Mouse (Mus musculus) stomach, embryonic 16.5 days (tissue): ENCODE data around the gene Tmem138. TPM values are rescaled to one million over a fixed set of nuclear protein-coding genes. Genes with fewer than 3 reads are reported as not detected.
A peak's percentile ranks its signal among the peaks of the same experiment; 100 is the strongest.

Experiments
- ATAC-seq: fragments of 200-750 bp; cut with Nextera tagmentation; 2 replicates; pipeline ENCODE4 v1.8.0; 2017; ENCODE audit warnings: moderate number of reproducible peaks, moderate TSS enrichment; ENCODE audit not compliant: insufficient read depth, low FRiP score
- H3K27ac ChIP-seq: fragments of 300-500 bp; sonication (generic); 2 replicates; pipeline ENCODE4 v1.5.1; 2014; ENCODE audit warnings: low read length
- H3K27me3 ChIP-seq: fragments of 300-500 bp; sonication (generic); 2 replicates; pipeline ENCODE4 v1.6.1; 2014; ENCODE audit warnings: low read length, control low read depth, mixed read lengths; ENCODE audit not compliant: control insufficient read depth, insufficient read depth
- H3K36me3 ChIP-seq: fragments of 300-500 bp; sonication (generic); 2 replicates; pipeline ENCODE4 v1.6.1; 2014; ENCODE audit warnings: low read length; ENCODE audit not compliant: control insufficient read depth, insufficient read depth
- H3K4me1 ChIP-seq: fragments of 300-500 bp; sonication (generic); 2 replicates; pipeline ENCODE4 v1.6.1; 2014; ENCODE audit warnings: low read length, control low read depth, mixed read lengths; ENCODE audit not compliant: control insufficient read depth, insufficient read depth
- H3K4me2 ChIP-seq: fragments of 300-500 bp; sonication (generic); 2 replicates; pipeline ENCODE4 v1.6.1; 2014; ENCODE audit warnings: low read depth, low read length, mixed read lengths
- H3K4me3 ChIP-seq: fragments of 300-500 bp; sonication (generic); replicated peaks from 2 replicates; pipeline ENCODE4 v1.5.1; 2014; ENCODE audit warnings: mild to moderate bottlenecking, low read length
- H3K9ac ChIP-seq: fragments of 300-500 bp; sonication (generic); 2 replicates; pipeline ENCODE4 v1.6.1; 2014; ENCODE audit warnings: low read length
- H3K9me3 ChIP-seq: fragments of 300-500 bp; sonication (generic); replicated peaks from 2 replicates; pipeline ENCODE4 v1.6.1; 2016; ENCODE audit warnings: low read length, control low read depth; ENCODE audit not compliant: control insufficient read depth
- WGBS: fragments of 180-500 bp; shearing (Covaris S2); extraction: QIAGEN DNeasy Blood & Tissue Kit; methylation state at CpG from one replicate; pipeline ENCODE4 v1.1.7; 2014; 5-methylcytosine and 5-hydroxymethylcytosine counted together
- polyA plus RNA-seq: library from polyadenylated mRNA; unstranded; fragments of >200 nt; fragmentation: Nextera tagmentation; extraction: Ambion mirVana; gene quantifications from 2 replicates; pipeline ENCODE4 v1.2.1, GENCODE M21; 2015

Tmem138 gene
- polyA plus RNA-seq, 1 experiment from 2014 or later, result 24.6 TPM

DNA sequence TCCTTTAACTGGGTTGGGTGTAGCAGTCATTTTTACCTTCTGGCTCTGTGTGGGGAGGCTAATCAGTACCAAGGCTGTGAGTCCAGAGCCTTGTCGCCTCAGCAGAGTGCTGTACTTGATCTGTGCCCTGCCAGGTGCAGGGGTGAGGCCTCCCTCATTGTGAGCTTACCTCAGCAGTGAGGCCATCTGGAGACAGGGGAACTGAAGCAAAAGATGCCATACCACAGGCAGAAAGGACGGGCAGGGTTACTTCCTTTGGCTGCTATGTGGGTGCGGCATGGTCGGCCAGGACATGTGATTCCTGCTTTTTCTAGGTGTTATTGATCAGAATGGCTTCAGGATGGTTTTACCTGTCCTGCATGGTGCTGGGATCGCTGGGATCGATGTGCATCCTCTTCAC lies 4.8 kb upstream of the Tmem138 start:
- Histone ChIP-seq H3K27ac (no peak overlapping the region), H3K4me1 (peaks cover 7% of the 10 kb centered on the region; the same call in 1 of the 2 replicates), H3K36me3 (no peaks in the 10 kb centered on the region), H3K4me2 (no peak overlapping the region), H3K9me3 (no peaks in the 10 kb centered on the region), H3K27me3 (no peaks in the 10 kb centered on the region), H3K9ac (no peak overlapping the region), H3K4me3 (no peak overlapping the region)
- WGBS, result 86% methylated on average over 6 of the region's 6 CpGs
- no peak for ATAC-seq

- WGBS, result 79% methylated on average over 3 of the region's 3 CpGs
- Histone ChIP-seq H3K9me3 (no peaks in the 10 kb centered on the region), H3K36me3 (no peaks in the 10 kb centered on the region), H3K27ac (no peak overlapping the region), H3K4me2 (no peak overlapping the region), H3K9ac (no peak overlapping the region), H3K4me3 (no peak overlapping the region), H3K27me3 (no peaks in the 10 kb centered on the region), H3K4me1 (peaks cover 11% of the 10 kb centered on the region)
- ATAC-seq, result no peak
Observed at GRCm38 (mm10) chr19:10580761-10581160, 3.6 kb upstream of the Tmem138 start.

GRCm38 (mm10) chr19:10580102-10580501 lies 2.9 kb upstream of the Tmem138 start:
- Histone ChIP-seq H3K36me3 (no peaks in the 10 kb centered on the region), H3K9ac (no peak overlapping the region), H3K27ac (no peak overlapping the region), H3K9me3 (no peaks in the 10 kb centered on the region), H3K4me3 (no peak overlapping the region), H3K4me2 (no peak overlapping the region), H3K4me1 (peaks cover 11% of the 10 kb centered on the region), H3K27me3 (no peaks in the 10 kb centered on the region)
- no peak for ATAC-seq
- WGBS, result 80% methylated on average over 3 of the region's 3 CpGs

DNA sequence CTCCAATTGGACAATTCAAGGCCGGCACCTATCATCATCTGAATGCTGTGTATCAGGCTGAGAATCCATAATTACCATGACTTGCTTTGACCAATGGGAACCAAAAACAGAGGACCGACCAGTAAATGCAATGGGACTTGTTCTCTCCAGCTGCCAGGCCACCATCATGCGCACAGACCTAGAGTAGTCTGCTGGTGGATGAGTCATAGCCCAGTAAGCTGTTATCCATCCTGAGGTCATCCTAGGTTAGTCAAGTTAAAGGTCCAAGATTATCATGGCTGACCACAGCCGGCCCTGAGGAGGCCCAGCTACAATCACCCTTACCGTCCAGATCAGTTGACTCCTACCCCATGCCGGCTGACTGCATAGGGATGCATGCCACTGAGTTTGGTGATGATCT lies 7.5 kb downstream of the Tmem138 start:
- ATAC-seq, result no peak
- H3K36me3 ChIP-seq, result peaks cover 10% of the 10 kb centered on the region
- H3K4me1 ChIP-seq, result no peaks in the 10 kb centered on the region
- WGBS, result 94% methylated on average over 6 of the region's 6 CpGs
- no peak overlapping the region for H3K4me2 ChIP-seq
- H3K4me3 ChIP-seq, result no peak overlapping the region
- no peak overlapping the region for H3K9ac ChIP-seq
- no peaks in the 10 kb centered on the region for H3K27me3 ChIP-seq
- no peaks in the 10 kb centered on the region for H3K9me3 ChIP-seq
- no peak overlapping the region for H3K27ac ChIP-seq

DNA sequence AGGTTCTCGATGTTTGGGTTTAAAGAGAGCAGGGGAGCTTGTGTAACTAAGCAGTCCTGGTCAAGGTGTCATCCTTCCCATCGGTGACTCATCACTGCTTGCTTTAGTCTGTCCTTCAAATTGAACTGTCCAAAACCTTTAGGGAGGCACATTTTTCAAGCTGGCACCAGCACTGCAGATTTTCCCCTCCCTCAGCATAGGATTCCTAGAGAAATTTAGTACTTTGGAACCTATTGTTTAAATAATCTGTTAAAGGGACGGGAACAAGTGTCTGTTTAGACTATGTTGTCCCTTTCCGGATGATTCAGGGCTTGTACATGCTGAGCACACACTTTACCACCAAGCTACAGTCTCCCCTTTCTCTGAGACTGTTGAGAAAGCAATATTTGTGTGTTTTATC lies 11.9 kb downstream of the Tmem138 start:
- H3K9me3 ChIP-seq, result no peaks in the 10 kb centered on the region
- WGBS, result 55% methylated on average over 4 of the region's 4 CpGs
- ATAC-seq, result no peak
- no peaks in the 10 kb centered on the region for H3K4me1 ChIP-seq
- H3K4me2 ChIP-seq, result no peak overlapping the region
- no peaks in the 10 kb centered on the region for H3K27me3 ChIP-seq
- H3K27ac ChIP-seq, result no peak overlapping the region
- H3K36me3 ChIP-seq, result no peaks in the 10 kb centered on the region
- H3K4me3 ChIP-seq, result no peak overlapping the region
- H3K9ac ChIP-seq, result no peak overlapping the region

DNA sequence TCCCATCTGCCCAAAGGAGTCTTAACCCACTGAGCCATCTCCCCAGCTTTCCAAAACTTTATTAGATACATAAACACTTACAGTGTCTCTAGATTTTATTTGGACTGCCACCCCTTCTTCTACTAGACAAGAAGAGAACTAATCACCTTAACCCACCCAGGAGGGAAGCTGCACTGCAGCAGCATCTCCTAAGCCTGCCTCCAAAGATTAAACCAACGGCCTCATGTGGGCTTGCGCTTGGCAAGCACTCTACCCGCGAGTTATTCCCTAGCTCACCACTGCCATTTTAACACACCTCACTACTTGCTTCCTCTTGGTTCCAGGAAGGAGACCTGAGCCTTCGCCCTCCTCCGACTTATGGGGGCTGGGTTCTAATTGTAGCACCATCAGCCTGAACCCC lies 12.9 kb downstream of the Tmem138 start:
- Histone ChIP-seq H3K27ac (no peak overlapping the region), H3K4me1 (no peaks in the 10 kb centered on the region), H3K36me3 (no peaks in the 10 kb centered on the region), H3K9me3 (no peaks in the 10 kb centered on the region), H3K9ac (no peak overlapping the region), H3K27me3 (no peaks in the 10 kb centered on the region), H3K4me3 (no peak overlapping the region), H3K4me2 (no peak overlapping the region)
- 77% methylated on average over 6 of the region's 6 CpGs for WGBS
- no peak for ATAC-seq

DNA sequence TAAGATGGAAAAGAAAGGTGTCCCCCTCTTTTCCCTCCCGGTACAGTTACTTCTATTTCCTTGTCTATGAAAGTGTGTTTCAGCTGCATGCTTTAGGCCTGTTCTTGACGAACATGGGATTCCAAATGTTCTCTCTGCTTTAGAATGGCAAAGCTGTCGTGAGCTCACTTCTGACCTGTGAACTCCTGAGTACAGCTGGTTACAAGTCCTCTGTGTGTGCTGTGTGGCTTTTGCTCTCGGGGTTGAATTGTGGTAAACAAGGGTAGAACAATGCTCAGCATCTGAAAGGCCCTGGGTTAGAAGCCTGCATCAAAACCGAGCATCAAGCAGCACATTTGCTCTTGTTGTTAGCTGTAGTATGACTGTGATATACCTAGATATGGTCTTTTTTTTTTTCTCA lies 14.8 kb downstream of the Tmem138 start:
- Histone ChIP-seq H3K27ac (no peak overlapping the region; the same call in none of the 2 replicates), H3K36me3 (no peaks in the 10 kb centered on the region)
- 57% methylated on average over 5 of the region's 5 CpGs for WGBS

GRCm38 (mm10) chr19:10561558-10562314 lies 15.4 kb downstream of the Tmem138 start:
- Histone ChIP-seq H3K4me1 (no peaks in the 10 kb centered on the region; the same call in 1 of the 2 replicates), H3K4me3 (no peak overlapping the region), H3K27me3 (no peaks in the 10 kb centered on the region), H3K36me3 (no peaks in the 10 kb centered on the region), H3K4me2 (no peak overlapping the region), H3K9me3 (no peaks in the 10 kb centered on the region), H3K27ac (peak overlapping the region; percentile 70), H3K9ac (peak overlapping the region; percentile 19; the same call in 1 of the 2 replicates)
- ATAC-seq, result peak; percentile 44; the same call in 1 of the 2 replicates
- 49% methylated on average over 6 of the region's 6 CpGs for WGBS

More for the DNA sequence above, 14.8 kb downstream of the Tmem138 start:
- no peaks in the 10 kb centered on the region for H3K9me3 ChIP-seq
- H3K9ac ChIP-seq, result no peak overlapping the region
- no peaks in the 10 kb centered on the region for H3K27me3 ChIP-seq
- H3K4me1 ChIP-seq, result no peaks in the 10 kb centered on the region
- H3K4me3 ChIP-seq, result no peak overlapping the region
- no peak for ATAC-seq
- H3K4me2 ChIP-seq, result no peak overlapping the region

- ATAC-seq, result no peak
- Histone ChIP-seq H3K36me3 (no peaks in the 10 kb centered on the region), H3K9me3 (no peaks in the 10 kb centered on the region), H3K4me1 (peaks cover 8% of the 10 kb centered on the region), H3K9ac (no peak overlapping the region), H3K27ac (no peak overlapping the region), H3K27me3 (no peaks in the 10 kb centered on the region), H3K4me3 (no peak overlapping the region), H3K4me2 (no peak overlapping the region)
- WGBS, result 37% methylated on average over 5 of the region's 5 CpGs
Observed at GRCm38 (mm10) chr19:10560108-10560507, 17.1 kb downstream of the Tmem138 start.
